Mouse (Mus musculus) heart, adult 2 months (tissue): ENCODE measurements at regions not wholly inside any gene's neighbourhood (a gene's known extent, or its start where the extent isn't known, plus 50 kb on each side); places are given as distances from the start of the nearest gene placed in this dataset.

Source experiments
- CTCF ChIP-seq: fragments of 200-600 bp; IDR thresholded peaks from 2 replicates; pipeline ENCODE4 v1.8.1; 2022; ENCODE audit warnings: antibody characterized with exemption, mild to moderate bottlenecking, moderate library complexity
- EP300 ChIP-seq: fragments of 200-500 bp; IDR thresholded peaks from 2 replicates; pipeline ENCODE4 v1.6.1; 2011; ENCODE audit warnings: low read depth, low read length, control low read depth; ENCODE audit not compliant: insufficient read depth
- POLR2A ChIP-seq: fragments of 200-500 bp; IDR thresholded peaks from 2 replicates; pipeline ENCODE4 v1.6.1; 2011; ENCODE audit warnings: mild to moderate bottlenecking, low read depth, low read length, control low read depth; ENCODE audit not compliant: insufficient read depth

DNA sequence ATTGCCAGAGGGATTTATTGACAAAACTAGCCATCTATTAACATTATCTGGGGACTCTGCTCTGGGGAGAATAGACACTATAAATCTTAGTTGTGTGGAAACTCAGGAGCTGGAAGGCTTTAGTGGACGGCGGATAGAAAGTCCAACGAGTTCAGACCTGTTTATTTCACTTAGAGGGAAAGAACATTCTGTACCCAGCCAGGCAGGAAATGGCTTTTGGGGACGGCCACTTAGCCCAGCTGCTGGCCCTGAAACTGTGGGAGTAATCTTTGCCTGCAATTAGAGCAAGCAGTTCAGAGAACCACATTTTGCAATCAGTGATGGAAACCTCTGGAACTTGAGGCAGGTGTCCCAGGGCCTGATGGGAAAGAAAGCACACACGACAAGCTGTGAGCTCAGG is 362.4 kb downstream of the Tbc1d22a start:
- no peak for TF ChIP-seq CTCF
- TF ChIP-seq POLR2A = no peak
- no peak for TF ChIP-seq EP300
